ENCODE assay signal across 9 mouse cellular contexts in genomic region chr17:56613893-56614292, GRCm38 (mm10). TPM values are rescaled to one million over a fixed set of nuclear protein-coding genes. Genes with fewer than 3 reads are reported as not detected.
DNase-seq lines count a peak whose midpoint lies in the region; ATAC-seq and TF ChIP-seq lines count a peak whose summit lies in the region.
"Not testable (repeated sequence)": the region's sequence is repeated elsewhere in the genome, so short reads cannot be mapped to it uniquely, and the experiment has no call there.
"Had no signal": no experiment of that assay in that cellular context is flagged by ENCODE, and none has a peak within 500 bp of the region (broad histone marks: within the 10 kb centered on the region; RNA-seq: fewer than 3 reads in every experiment).

No protein-coding gene starts in this region.

- peaks cover 27% of the 10 kb centered on the region for H3K79me2 ChIP-seq in MEL (ENCODE audit: control insufficient read depth, insufficient read depth, low read length, poor library complexity)

- H3K4me3 ChIP-seq in MEL (ENCODE audit: control insufficient read depth in 1 of 2, insufficient read depth in 1 of 2, low read depth in 2 of 2, low read length in 2 of 2) = peak overlapping the region; percentile 66 to 68
- peak overlapping the region; percentile 65 for H3K4me3 ChIP-seq in hindbrain, postnatal 0 days (ENCODE audit: low read length)
- H3K4me3 ChIP-seq in limb, embryonic 12.5 days (replicated peaks) = peak overlapping the region; percentile 74

- H3K9me3 ChIP-seq in MEL (replicated peaks; ENCODE audit: insufficient read depth, low read length); hindbrain, postnatal 0 days (ENCODE audit: low read length); limb, embryonic 12.5 days: not testable (repeated sequence)

- peak overlapping the region; percentile 77 for H3K9ac ChIP-seq in MEL (ENCODE audit: control insufficient read depth, low read depth, low read length, poor library complexity, severe bottlenecking)
- peak overlapping the region; percentile 71 for H3K9ac ChIP-seq in hindbrain, postnatal 0 days (replicated peaks; ENCODE audit: low read length)
- peak overlapping the region; percentile 89 for H3K9ac ChIP-seq in limb, embryonic 12.5 days (replicated peaks)

- H3K4me2 ChIP-seq in hindbrain, postnatal 0 days (ENCODE audit: low read depth, low read length) = peak overlapping the region; percentile 77
- peak overlapping the region; percentile 96 for H3K4me2 ChIP-seq in limb, embryonic 12.5 days

- not testable (repeated sequence) for TF ChIP-seq EP300 in MEL (IDR thresholded peaks at IDR 0.05; ENCODE audit: low read depth in 1 of 2, low read length in 2 of 2)

- not testable (repeated sequence) for TF ChIP-seq POLR2A in MEL (IDR thresholded peaks at IDR 0.05; ENCODE audit: control insufficient read depth in 1 of 2, insufficient read depth in 1 of 2, low read depth in 1 of 2, low read length in 2 of 2, poor library complexity in 1 of 2)

- TF ChIP-seq CTCF in MEL (IDR thresholded peaks at IDR 0.05 in 2 of 3, conservative IDR thresholded peaks at IDR 0.05 in 1 of 3; ENCODE audit: control insufficient read depth in 1 of 3, insufficient read depth in 1 of 3, low read depth in 2 of 3, low read length in 3 of 3, poor library complexity in 1 of 3, severe bottlenecking in 1 of 3); hindbrain, postnatal 0 days (IDR thresholded peaks at IDR 0.05; ENCODE audit: low read depth): not testable (repeated sequence)

- H3K4me1 ChIP-seq in MEL (ENCODE audit: control insufficient read depth in 1 of 2, insufficient read depth in 2 of 2, low read length in 2 of 2) = peaks cover 0 to 13% of the 10 kb centered on the region in 2 experiments; a peak in 2 of 4 replicates
- not testable (repeated sequence) for H3K4me1 ChIP-seq in hindbrain, postnatal 0 days (ENCODE audit: insufficient read depth, low read length)
- peaks cover 30% of the 10 kb centered on the region for H3K4me1 ChIP-seq in limb, embryonic 12.5 days (replicated peaks)

- not testable (repeated sequence) for ATAC-seq in hindbrain, postnatal 0 days; limb, embryonic 12.5 days (ENCODE audit: insufficient number of reproducible peaks, insufficient read depth, low FRiP score, low TSS enrichment, low read depth)

- TF ChIP-seq RAD21 in MEL (IDR thresholded peaks at IDR 0.05; ENCODE audit: low read depth, low read length) = not testable (repeated sequence)

- under 1% methylated on average over 24 of the region's 26 CpGs for WGBS in hindbrain, postnatal 0 days
- WGBS in limb, embryonic 12.5 days = under 1% methylated on average over 26 of the region's 26 CpGs

- H3K27ac ChIP-seq in MEL (ENCODE audit: control insufficient read depth, low read depth, low read length) = peak overlapping the region; percentile 65
- peak overlapping the region; percentile 97 for H3K27ac ChIP-seq in hindbrain, postnatal 0 days
- peak overlapping the region; percentile 93 for H3K27ac ChIP-seq in limb, embryonic 12.5 days

- not testable (repeated sequence) for H3K36me3 ChIP-seq in MEL (ENCODE audit: control insufficient read depth in 1 of 2, insufficient read depth in 2 of 2, low read length in 2 of 2)
- H3K36me3 ChIP-seq in hindbrain, postnatal 0 days (ENCODE audit: insufficient read depth, low read length) = peaks cover 34% of the 10 kb centered on the region
- peaks cover 49% of the 10 kb centered on the region for H3K36me3 ChIP-seq in limb, embryonic 12.5 days

- peak; percentile 73 for DNase-seq in MEL (ENCODE audit: low read depth, low spot score)
- peak; percentile 56 to 62 for DNase-seq in cerebellum, postnatal 10 days
- peak; percentile 92 for DNase-seq in heart, adult 11 months
- DNase-seq in hindbrain, postnatal 0 days (ENCODE audit: low spot score) = not testable (repeated sequence)
- DNase-seq in lung, postnatal 4 days = peak; percentile 36 to 46
- peak; percentile 45 for DNase-seq in ovary, postnatal 36 days (ENCODE audit: low spot score)
- peak; percentile 30 for DNase-seq in yolk sac, embryonic 10.5 days (ENCODE audit: low spot score)

- not testable (repeated sequence) for H3K27me3 ChIP-seq in MEL (ENCODE audit: control insufficient read depth in 1 of 2, insufficient read depth in 2 of 2, low read length in 2 of 2); hindbrain, postnatal 0 days (ENCODE audit: insufficient read depth, low read length); limb, embryonic 12.5 days

TF ChIP-seq in MEL, 35 proteins besides CTCF, POLR2A, EP300 and RAD21:
- TF ChIP-seq NELFE (IDR thresholded peaks at IDR 0.05; ENCODE audit: low read depth, low read length) (peak; percentile 58; the same call in 1 of the 2 replicates), MAX (IDR thresholded peaks at IDR 0.05; ENCODE audit: low read length) (peak; percentile 43; the same call in 1 of the 2 replicates), MYC (IDR thresholded peaks at IDR 0.05; ENCODE audit: low read depth, low read length) (peak; percentile 54; the same call in 1 of the 2 replicates), POLR2AphosphoS5 (IDR thresholded peaks at IDR 0.05; ENCODE audit: borderline replicate concordance, low read depth, low read length) (0 out of 2 replicates have a peak, but pooled peaks have one; percentile 32), MXI1 (IDR thresholded peaks at IDR 0.05; ENCODE audit: low read depth, low read length) (peak; percentile 63; the same call in 1 of the 2 replicates)

RNA-seq across cellular contexts. Expression of gene Rpl36, which starts 0.7 kb away (rescaled TPM):
- 3,804 and 3,914 TPM in 2 replicates for total RNA-seq in MEL (2012; rRNA removed)
- polyA plus RNA-seq in MEL (2012; ENCODE audit: insufficient read depth in 1 of 2, insufficient read length in 2 of 2, low read depth in 1 of 2, low replicate concordance in 2 of 2, missing spikeins in 1 of 2) = 1,000 to 10,000 TPM in 1 of 2 experiments, not detected in 1; 2,385 TPM
- total RNA-seq in hindbrain, postnatal 0 days (2014; rRNA removed) = 939 and 1,848 TPM in 2 replicates
- polyA plus RNA-seq in hindbrain, postnatal 0 days (2015; fragmentation: Nextera tagmentation; extraction: Ambion mirVana) = 1,254 and 1,260 TPM in 2 replicates
- polyA plus RNA-seq in limb, embryonic 12.5 days (2016; fragmentation: Nextera tagmentation; extraction: Ambion mirVana) = 1,768 and 1,771 TPM in 2 replicates

RNA-seq across cellular contexts. Expression of gene 2410015M20Rik, which starts 4.3 kb away (rescaled TPM):
- total RNA-seq in MEL (2012; rRNA removed) = 281 and 334 TPM in 2 replicates
- polyA plus RNA-seq in MEL (2012; ENCODE audit: insufficient read depth in 1 of 2, insufficient read length in 2 of 2, low read depth in 1 of 2, low replicate concordance in 2 of 2, missing spikeins in 1 of 2) = 100 to 1,000 TPM in 1 of 2 experiments, not detected in 1; 274 TPM
- total RNA-seq in hindbrain, postnatal 0 days (2014; rRNA removed) = 65.8 and 79.7 TPM in 2 replicates
- polyA plus RNA-seq in hindbrain, postnatal 0 days (2015; fragmentation: Nextera tagmentation; extraction: Ambion mirVana) = 222 and 247 TPM in 2 replicates
- polyA plus RNA-seq in limb, embryonic 12.5 days (2016; fragmentation: Nextera tagmentation; extraction: Ambion mirVana) = 211 and 216 TPM in 2 replicates

RNA-seq across cellular contexts. Expression of gene Lonp1, which starts 12.8 kb away (rescaled TPM):
- 162 and 203 TPM in 2 replicates for total RNA-seq in MEL (2012; rRNA removed)
- 100 to 1,000 TPM; 197 to 296 TPM for polyA plus RNA-seq in MEL (2012; ENCODE audit: insufficient read depth in 1 of 2, insufficient read length in 2 of 2, low read depth in 1 of 2, low replicate concordance in 2 of 2, missing spikeins in 1 of 2)
- total RNA-seq in hindbrain, postnatal 0 days (2014; rRNA removed) = 67.0 and 72.5 TPM in 2 replicates
- 38.6 and 39.7 TPM in 2 replicates for polyA plus RNA-seq in hindbrain, postnatal 0 days (2015; fragmentation: Nextera tagmentation; extraction: Ambion mirVana)
- 65.1 and 67.0 TPM in 2 replicates for polyA plus RNA-seq in limb, embryonic 12.5 days (2016; fragmentation: Nextera tagmentation; extraction: Ambion mirVana)

RNA-seq across cellular contexts. Expression of gene Catsperd, which starts 14.1 kb away (rescaled TPM):
- 0.33 and 0.46 TPM in 2 replicates for total RNA-seq in MEL (2012; rRNA removed)
- polyA plus RNA-seq in MEL (2012; ENCODE audit: insufficient read depth in 1 of 2, insufficient read length in 2 of 2, low read depth in 1 of 2, low replicate concordance in 2 of 2, missing spikeins in 1 of 2) = 1 to 10 TPM in 1 of 2 experiments, not detected in 1; 1.1 TPM
- total RNA-seq in hindbrain, postnatal 0 days (2014; rRNA removed) = 0.32 and 2.4 TPM in 2 replicates
- 1.2 and 1.3 TPM in 2 replicates for polyA plus RNA-seq in hindbrain, postnatal 0 days (2015; fragmentation: Nextera tagmentation; extraction: Ambion mirVana)
- 0.92 and 1.3 TPM in 2 replicates for polyA plus RNA-seq in limb, embryonic 12.5 days (2016; fragmentation: Nextera tagmentation; extraction: Ambion mirVana)
- total RNA-seq: gastrocnemius, postnatal 14 days had no signal

RNA-seq across cellular contexts. Expression of gene Safb, which starts 29.3 kb away (rescaled TPM):
- total RNA-seq in MEL (2012; rRNA removed) = 87.3 and 103 TPM in 2 replicates
- 100 to 1,000 TPM in 1 of 2 experiments, not detected in 1; 203 TPM for polyA plus RNA-seq in MEL (2012; ENCODE audit: insufficient read depth in 1 of 2, insufficient read length in 2 of 2, low read depth in 1 of 2, low replicate concordance in 2 of 2, missing spikeins in 1 of 2)
- total RNA-seq in hindbrain, postnatal 0 days (2014; rRNA removed) = 40.8 and 47.0 TPM in 2 replicates
- polyA plus RNA-seq in hindbrain, postnatal 0 days (2015; fragmentation: Nextera tagmentation; extraction: Ambion mirVana) = 71.7 and 85.0 TPM in 2 replicates
- polyA plus RNA-seq in limb, embryonic 12.5 days (2016; fragmentation: Nextera tagmentation; extraction: Ambion mirVana) = 151 and 156 TPM in 2 replicates
